Mouse (Mus musculus) lung, postnatal 10 days (tissue): ENCODE data around the gene Mtch2.

ENCODE experiments used
- DNase-seq: peaks from one replicate; pipeline ENCODE4 v3.0.0; 2021

The Mtch2 gene

GRCm38 (mm10) chr2:90911668-90912067 lies 64.7 kb downstream of the Mtch2 start:
- no peak for DNase-seq

GRCm38 (mm10) chr2:90913671-90914070 lies 66.7 kb downstream of the Mtch2 start:
- peak; percentile 44 for DNase-seq

- no peak for DNase-seq
Observed at GRCm38 (mm10) chr2:90915516-90915915, 68.6 kb downstream of the Mtch2 start.
